Mouse (Mus musculus) 3T3-L1 (cell line): ENCODE measurements at regions not wholly inside any gene's neighbourhood (a gene's known extent, or its start where the extent isn't known, plus 50 kb on each side); places are given as distances from the start of the nearest gene placed in this dataset.

ENCODE experiments used
- DNase-seq: peaks from one replicate; pipeline ENCODE4 v3.0.0-alpha.2; 2015; ENCODE audit warnings: low read depth, low spot score

- no peak for DNase-seq
Observed at GRCm38 (mm10) chr3:70324692-70325091, 317.3 kb downstream of the Otol1 start.
